Mouse (Mus musculus): ENCODE measurements around the gene H3f3b.

Gene H3f3b

DNA sequence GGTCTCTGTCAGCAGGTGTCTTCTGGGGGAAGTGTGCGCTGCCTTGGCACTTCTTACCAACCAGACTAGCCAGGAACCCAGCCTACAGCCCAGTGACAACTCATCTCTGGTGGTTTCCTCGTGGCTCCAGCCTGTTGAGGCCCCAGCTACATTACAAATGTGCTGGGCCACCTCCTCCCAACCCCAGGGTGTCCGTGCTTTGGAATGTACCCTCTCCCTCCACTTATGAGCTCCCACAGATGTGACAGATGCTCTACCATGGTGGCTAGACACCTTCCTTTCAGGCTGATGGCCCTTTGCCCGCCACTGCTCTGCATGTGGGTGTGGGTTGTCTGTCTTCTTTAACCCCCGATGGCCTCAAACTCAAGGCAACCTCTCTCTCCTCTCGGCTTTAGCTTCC lies 26.0 kb downstream of the H3f3b start:
- no peak for DNase-seq (ENCODE audit: low read depth, low spot score)

DNA sequence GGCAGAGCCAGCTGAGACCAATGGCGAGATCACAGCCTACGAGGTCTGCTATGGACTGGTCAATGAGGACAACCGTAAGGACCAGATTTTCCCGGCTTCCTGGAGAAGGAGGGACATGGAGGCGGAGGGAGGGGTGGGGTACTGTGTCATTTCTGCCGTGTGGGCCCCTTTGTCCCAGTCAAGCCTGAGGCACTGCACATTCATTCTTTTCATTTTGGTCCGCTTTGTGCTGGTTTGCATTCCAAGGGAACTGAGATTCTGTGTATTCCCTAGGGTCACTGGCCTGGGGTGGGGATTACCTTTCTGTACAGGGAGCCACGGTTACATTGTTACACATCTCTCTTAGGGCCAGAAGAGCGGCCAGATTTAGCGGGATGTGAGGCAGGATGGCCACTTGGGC lies 27.2 kb downstream of the H3f3b start:
- DNase-seq (ENCODE audit: low read depth, low spot score): peak; percentile 85

GRCm38 (mm10) chr11:115999538-116000143 lies 28.1 kb downstream of the H3f3b start:
- peak; percentile 84 for DNase-seq (ENCODE audit: low read depth, low spot score)

- no peak for DNase-seq (ENCODE audit: low read depth, low spot score)
These were observed 28.7 kb downstream of the H3f3b start for GRCm38 (mm10) chr11:115999027-115999426.

DNA sequence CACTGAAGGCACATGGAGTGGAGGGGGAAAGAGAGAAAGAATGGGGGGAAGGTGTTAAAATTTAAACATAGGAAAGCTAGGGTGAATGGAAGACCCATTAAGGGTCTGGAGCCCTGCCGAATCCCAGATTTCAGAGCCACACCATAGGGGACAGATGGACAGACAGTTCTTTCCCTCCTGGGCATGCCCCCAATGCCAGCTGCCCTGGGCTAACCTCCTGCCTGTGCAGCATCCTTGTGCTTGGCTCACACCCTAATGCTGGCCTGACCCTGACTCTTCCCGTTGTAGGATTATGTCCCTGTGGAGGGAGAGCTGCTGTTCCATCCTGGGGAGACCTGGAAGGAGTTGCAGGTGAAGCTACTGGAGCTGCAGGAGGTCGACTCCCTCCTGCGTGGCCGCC lies 30.1 kb downstream of the H3f3b start:
- no peak for DNase-seq (ENCODE audit: low read depth, low spot score)

DNA sequence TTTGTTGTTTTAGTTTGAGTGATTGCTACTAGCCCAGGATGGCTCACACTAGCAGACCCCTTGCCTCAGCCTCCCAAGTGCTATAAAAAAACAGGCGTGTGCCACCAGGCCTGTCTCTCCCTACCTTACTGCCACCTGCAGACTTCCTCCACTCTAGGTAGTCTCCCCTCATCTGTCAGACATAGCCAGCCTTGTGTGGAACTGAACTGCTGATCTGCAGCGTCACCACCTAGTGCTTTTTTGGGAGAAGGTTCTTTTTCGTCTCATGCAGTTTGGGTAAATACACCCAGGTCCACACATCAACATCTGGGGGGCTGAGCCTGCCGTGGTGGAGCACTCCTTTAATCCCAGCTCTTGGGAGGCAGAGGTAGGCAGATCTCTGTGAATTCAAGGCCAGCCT lies 30.7 kb downstream of the H3f3b start:
- no peak for DNase-seq (ENCODE audit: low read depth, low spot score)

DNA sequence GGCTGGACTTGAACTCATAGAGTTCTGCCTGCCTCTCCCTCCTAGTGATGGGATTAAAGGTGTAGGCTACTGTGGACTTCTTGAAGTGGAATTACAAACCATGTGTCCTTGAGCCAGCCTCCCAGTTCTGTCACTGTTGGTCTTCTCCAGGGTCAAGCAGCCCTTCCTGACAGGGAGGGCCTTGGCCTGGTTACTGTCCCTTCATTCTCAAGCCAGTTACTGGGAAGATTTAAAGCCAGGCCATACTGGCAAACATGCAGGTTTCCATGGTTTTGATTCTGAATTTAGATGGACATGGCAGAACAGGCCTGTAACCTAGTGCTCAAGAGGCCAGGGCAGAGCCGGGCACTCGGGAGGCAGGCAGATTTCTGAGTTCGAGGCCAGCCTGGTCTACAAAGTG lies 32.5 kb downstream of the H3f3b start:
- no peak for DNase-seq (ENCODE audit: low read depth, low spot score)

- no peak for DNase-seq (ENCODE audit: low read depth, low spot score)
These were observed 35.7 kb downstream of the H3f3b start for GRCm38 (mm10) chr11:115992098-115992497.

DNA sequence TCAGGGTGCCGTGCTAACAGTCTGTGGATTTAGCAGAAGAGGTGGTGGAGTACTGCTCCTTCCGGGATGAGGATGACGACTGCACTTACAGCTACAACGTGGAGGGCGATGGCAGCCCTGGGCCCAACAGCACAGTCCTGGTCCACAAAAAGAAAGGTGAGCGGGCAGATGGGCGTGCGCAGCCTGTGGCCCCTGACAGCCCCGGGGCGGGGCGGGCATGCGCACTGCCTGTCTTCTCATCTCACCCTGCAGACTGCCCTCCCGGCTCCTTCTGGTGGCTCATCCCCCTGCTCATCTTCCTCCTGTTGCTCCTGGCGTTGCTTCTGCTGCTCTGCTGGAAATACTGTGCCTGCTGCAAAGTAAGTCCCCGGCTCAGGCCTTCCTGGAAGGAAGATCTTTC lies 38.1 kb downstream of the H3f3b start:
- peak; percentile 79 for DNase-seq (ENCODE audit: low read depth, low spot score)

DNA sequence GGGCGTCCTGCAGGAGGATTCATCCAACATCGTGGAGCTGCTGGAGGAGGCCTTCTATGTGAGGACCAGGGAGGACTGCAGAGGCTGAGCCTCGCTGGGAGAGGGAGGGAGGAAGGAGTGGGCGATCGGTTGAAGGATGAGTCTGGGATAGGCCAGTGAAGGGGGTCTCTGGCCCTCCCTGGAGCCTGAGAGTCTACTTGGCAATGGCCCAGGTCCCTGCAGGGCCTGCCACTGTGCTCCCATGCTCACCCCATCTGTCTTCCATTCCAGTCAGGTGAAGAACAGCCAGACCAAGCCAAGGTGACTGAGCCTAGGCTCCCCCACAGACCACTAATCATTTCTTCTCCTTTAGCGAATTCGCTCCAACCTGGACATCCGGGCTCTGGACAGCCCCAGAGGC lies 44.5 kb downstream of the H3f3b start:
- DNase-seq (ENCODE audit: low read depth, low spot score): no peak

DNA sequence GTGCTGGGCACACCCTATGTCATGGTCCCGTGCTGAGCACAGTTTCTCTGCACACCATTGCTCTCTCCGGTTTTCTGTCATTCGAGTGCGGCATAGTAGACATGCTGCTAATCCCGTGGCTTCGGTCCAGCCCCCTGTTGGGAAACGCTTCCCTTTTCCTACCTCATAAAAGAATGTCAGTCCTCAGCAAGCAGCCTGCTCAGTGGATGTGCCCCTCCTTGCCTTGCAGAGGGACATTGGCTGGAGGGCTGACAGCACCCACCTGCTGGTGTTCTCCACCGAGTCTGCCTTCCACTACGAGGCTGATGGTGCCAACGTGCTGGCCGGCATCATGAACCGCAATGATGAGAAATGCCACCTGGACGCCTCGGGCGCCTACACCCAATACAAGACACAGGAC lies 45.3 kb downstream of the H3f3b start:
- no peak for DNase-seq (ENCODE audit: low read depth, low spot score)

GRCm38 (mm10) chr11:115975544-115975943 lies 52.2 kb downstream of the H3f3b start:
- peak; percentile 46 for DNase-seq (ENCODE audit: low read depth, low spot score)

GRCm38 (mm10) chr11:115975083-115975420 lies 52.7 kb downstream of the H3f3b start:
- no peak for DNase-seq (ENCODE audit: low read depth, low spot score)

DNA sequence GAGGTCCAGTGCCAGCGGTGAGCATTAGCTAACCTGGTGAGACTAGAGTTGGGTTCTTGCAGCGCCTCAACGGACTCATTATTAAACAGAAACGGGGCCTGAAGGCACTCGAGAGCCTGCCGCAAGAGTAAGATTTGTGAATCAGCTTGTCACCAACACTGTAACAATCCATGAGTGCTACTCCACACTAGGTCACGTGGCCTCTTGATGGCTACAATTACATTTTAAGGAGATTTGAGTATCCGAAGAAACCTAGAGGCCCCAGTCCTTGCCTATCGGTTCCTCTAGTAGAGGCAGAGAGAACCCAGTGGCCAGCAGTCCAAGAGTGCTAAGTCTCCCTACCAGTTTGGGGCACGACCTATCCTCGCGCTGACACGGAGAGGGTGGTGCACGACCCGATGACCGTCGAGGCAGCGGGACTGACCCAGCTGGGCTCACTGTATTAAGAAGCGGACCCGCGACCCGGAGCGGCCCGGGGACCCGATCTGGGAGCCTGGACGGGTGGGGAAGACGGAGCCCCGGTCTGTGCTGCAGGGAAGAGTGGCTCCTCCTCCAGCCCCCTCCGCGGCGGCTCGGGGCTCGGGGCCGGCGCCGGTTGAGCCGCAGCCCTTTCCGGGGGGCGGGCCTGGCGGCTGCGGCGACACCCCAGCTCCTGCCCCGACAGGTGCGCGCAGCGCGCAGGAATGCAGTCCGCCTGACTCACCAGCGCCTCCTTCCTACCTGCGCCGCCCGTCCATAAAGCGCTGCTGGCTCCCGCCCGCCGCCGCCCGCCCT lies 53.3 kb downstream of the H3f3b start, which contains the start of gene Itgb4:
Itgb4 (plus strand) TSS at position 401 of the 774 bp plus-strand sequence.
- DNase-seq (ENCODE audit: low read depth, low spot score): peak; percentile 62

All from ZHBTc4 (cell line).